Mouse (Mus musculus) testis, postnatal 14 days (tissue): Measurements from ENCODE around the gene Anapc2.
"Not testable (repeated sequence)": the region's sequence is repeated elsewhere in the genome, so short reads cannot be mapped to it uniquely, and the experiment has no call there.

ENCODE experiments used
- DNase-seq: peaks from one replicate; pipeline ENCODE4 v3.0.0; 2021; ENCODE audit warnings: low spot score

Anapc2 gene

DNA sequence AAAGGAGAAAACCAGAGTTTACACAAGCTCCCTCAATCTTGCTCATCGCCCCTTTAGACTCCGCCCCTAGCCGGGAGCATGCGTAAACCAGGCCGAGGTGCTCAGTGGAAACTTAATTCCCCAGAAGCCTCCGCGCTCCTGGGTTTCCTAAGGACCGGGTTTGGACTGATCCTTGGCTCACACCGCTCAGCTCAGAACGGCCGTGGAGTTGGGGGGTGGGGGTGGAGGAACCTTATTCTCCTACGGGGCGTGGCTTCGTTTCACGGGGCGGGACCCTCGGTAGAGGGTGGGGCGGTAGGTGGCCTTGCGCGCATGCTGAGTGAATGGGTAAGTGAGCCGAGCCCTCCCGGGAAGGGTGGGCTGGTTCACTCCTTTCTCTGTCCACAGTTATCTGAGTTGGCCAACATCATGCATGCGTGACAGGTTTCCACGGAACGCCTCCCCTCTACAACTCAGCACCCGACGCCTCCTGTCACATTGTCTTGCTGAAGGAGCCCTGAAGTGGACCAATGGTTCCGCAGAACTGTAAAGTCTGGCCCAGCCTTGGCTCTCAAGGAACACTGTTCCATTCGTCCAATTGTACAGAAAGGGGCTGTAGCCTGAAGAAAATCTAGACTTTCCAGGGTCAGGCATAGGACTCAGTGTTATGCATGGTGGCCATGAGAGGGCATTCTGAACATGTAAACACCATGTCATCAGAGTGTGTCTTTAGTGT is 31.4 kb upstream of the Anapc2 start:
- peak; percentile 76 for DNase-seq

DNA sequence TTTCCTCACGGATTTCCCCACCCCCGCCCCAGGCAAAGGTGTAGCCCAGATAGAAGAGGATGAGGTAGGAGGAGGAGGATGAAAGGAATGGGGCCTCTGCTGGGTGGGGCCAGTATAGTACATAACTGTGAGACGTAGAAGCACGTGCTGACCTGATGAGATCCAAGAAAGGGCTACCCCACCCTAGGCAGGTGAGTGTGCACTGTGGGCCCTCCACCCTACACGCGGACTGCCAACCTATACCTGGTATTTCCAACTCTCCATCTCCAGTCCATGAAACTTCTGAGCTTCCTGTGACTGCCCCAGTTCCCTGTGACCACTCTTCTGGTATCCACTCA is 30.9 kb upstream of the Anapc2 start:
- DNase-seq, result no peak

DNA sequence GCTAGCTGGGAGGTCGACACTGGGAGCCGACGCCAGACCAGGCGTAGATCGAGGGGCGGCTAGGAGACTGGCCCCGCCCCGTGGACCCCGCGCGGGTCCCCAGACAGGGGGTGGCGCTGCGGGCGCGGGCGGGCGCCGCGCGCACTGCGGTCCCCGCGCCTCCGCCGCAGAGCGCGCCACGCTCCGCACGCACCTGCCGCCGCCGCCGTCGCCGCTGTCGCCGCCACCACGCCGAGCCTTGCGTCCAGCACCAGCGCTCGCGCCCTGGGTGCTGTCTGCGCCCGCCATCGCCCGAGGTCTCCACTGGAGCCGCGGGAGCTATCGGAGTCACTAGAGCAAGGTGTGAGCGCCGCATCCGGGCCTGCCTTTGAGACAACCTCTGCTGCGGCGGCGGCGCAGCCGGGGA is 30.2 kb upstream of the Anapc2 start, which contains the start of the genes Rnf208 and Cysrt1:
Gene Rnf208 (plus strand): TSS at position 155 of the 406 bp plus-strand sequence.
Gene Cysrt1 (minus strand): TSS at position 352 of the 406 bp plus-strand sequence.
- DNase-seq, result no peak

DNA sequence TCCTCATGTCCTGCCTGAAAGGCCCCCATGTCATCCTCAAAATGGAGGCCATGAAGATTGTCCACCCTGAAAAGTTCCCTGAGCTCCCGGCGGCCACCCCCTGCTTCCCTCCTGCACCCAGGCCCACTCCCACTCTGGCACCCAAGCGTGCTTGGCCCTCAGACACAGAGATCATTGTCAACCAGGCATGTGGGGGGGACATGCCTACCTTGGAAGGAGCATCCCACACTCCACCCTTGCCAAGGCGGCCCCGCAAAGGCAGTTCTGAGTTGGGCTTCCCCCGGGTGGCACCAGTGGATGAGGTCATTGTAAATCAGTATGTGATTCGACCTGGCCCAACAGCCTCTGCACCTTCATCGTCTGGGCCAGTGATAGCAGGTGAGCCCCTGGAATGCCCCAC is 28.9 kb upstream of the Anapc2 start:
- peak; percentile 60 for DNase-seq

DNA sequence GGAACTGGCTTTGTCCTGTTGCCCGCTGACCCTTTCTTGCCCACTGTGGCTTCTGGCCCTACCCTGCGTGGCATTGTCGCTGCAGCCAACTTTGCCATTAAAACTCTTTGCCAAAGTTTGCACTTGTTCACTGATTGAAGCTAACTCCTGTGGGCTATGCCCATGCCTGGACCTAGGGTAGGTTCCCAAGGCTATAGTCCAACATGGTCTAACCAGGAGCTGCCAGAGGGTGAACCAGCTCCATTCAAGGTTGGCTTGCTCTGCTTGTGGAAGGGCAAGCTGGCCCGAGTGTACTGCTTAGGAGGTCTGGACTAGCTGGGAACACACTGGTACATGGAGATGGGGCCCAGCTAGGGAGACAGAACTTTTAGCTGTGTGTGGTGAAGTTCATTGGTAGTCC is 28.1 kb upstream of the Anapc2 start:
- no peak for DNase-seq

DNA sequence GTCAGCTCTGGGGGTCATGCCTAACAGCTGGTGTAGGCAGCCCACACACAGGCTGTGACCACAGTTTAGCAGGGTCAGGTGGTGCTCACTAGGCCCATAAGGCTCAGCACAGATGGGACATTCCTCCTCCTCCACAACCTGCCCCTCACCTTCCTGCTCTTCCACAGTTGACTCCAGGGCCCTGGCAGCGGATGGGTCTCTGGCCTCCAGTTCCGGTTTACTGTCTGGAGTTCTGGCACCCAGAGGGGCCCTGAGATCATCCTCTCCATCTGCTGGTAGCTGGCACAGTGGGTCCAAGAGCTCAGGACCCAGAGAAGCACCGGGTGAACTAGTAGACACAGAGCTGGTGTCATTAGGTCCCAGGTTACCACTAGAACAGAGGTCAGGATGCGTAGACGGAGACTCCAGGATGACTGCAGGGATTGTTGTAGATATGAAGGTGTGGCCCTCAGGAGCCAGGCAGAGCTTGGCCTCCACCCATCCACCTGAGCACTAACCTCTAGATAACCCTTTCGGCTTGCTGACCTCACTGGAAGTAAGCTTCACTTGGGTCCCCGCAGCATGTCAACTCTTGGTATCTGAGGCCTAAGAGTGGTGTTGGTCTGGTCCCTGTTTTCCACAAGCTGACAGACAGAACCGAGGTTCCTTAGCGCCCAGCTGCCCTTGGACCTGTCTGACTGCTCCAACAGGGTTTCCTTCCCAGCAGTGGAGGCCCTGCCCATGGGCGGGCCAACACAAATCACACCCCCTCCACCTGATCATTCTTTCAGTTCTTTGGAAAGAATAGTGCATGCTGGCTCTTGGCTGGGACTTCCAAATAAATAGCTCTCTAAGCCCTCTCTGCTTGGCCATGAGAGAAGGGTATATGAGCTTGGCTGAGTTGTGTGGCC is 25.9 kb upstream of the Anapc2 start, which contains the start of gene AL732309.1:
Gene AL732309.1 (minus strand): TSS at position 681 of the 890 bp plus-strand sequence.
- no peak for DNase-seq

DNA sequence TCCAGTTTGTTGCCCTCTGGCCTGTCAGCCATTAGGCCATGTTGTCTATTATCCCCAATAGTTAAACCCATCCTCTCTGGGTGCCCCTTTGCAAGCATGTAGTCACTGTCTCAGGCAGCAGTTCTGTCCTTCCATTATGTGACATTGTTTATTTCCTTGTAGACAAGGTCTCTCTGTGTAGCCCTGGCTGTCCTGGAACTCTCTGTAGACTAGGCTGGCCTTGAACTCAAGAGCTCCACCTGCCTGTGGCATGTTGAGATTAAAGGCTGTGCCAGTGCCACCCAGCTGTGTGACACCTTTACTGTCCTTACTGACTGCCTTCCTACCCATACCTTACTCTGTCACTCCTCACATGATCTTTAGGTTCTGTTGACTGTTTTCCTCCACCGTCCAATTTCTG is 19.9 kb upstream of the Anapc2 start:
- DNase-seq, result no peak

DNA sequence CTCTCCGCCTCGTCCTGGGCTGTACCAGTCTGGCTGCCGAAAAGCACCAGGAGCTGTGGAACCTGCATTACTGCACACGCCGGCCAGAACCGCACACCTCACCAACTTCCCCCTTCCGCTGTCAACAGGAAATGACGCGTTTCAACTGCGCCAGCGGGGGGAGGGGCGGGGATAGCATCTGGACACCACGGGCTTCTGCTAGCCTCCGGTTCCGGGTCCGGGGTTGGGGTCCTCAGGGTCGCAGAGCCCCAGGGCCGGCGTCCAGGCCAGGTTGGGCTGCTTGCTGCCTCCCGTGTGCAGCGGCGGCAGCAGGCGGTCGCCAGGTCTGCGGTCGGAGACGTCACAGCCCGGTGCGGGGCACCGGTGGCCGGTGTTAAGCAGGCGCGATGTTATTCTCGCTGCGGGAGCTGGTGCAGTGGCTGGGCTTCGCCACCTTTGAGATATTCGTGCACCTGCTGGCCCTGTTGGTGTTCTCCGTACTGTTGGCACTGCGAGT is 16.9 kb upstream of the Anapc2 start, which contains the start of gene Tmem203:
Gene Tmem203 (plus strand): TSS at position 156 of the 496 bp plus-strand sequence.
- DNase-seq, result peak; percentile 89

DNA sequence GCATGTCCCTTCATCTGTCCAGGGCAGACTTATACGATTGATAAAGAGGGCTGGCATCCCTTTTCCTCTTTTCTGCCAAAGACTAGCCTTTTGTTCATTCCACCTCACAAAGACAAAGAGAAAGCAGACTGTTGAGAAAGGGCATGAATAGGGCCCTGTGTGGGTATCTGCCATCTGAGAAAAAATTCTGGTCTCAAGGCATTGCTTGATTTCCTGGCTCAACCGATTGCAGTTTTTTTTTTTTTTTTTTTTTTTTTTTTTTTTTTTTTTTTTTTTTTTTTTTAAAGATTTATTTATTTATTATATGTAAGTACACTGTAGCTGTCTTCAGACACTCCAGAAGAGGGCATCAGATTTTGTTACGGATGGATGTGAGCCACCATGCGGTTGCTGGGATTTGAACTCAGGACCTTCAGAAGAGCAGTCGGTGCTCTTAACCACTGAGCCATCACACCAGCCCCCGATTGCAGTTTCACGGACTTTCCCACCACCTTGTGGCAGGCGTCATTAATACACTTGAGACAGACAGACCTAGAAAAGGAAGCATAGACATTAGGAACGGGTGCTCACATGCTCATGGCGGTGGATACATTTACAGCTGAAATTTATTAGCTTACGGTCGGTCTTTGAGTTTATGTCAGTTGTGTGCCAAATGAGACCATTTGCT is 15.7 kb upstream of the Anapc2 start:
- not testable (repeated sequence) for DNase-seq

DNA sequence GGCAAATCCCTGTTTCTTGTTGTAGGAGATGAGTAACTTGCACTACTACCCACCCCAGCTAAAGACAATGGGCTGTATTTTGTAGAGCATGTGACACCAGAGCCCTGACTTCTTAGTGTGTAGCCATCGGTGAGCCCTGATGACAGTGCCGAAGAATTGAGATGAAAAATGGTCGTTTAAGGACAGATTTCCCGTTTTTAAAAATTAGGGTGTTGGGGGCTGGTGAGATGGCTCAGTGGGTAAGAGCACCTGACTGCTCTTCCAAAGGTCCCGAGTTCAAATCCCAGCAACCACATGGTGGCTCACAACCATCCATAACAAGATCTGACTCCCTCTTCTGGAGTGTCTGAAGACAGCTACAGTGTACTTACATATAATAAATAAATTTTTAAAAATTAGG is 15.0 kb upstream of the Anapc2 start:
- DNase-seq, result not testable (repeated sequence)

DNA sequence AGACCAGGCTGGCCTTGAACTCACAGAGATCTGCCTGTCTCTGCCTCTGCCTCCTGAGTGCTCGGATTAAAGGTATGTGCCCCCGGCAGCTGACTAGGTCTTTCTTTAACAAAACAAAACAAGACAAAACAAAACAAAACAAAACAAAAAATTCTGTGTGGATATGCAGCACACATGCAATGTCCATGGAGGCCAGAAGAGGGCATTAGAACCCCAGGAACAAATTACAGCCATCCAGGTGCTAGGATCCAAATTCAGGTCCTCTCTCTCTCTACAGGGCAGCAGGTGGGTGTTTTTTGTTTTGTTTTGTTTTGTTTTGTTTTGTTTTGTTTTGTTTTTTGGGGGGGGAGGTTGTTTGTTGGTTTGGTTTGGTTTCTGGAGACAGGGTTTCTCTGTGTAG is 13.4 kb upstream of the Anapc2 start:
- no peak for DNase-seq

DNA sequence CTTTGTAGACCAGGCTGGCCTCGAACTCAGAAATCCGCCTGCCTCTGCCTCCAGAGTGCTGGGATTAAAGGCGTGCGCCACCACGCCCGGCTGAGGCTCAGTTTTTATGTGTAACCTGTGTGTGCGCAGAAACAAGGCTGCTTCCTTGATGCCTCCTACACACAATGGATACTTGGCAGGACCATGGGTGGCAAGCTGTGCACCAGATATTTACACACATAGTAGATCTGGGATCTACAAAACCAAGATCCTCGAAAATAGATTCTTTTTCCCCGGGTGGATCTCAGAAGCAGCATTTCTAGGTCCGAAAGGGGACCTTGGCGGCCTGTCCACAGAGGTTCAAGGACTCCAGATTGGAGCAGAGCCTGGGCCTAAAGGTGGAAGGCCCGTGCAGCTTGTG is 10.4 kb upstream of the Anapc2 start:
- DNase-seq, result no peak

DNA sequence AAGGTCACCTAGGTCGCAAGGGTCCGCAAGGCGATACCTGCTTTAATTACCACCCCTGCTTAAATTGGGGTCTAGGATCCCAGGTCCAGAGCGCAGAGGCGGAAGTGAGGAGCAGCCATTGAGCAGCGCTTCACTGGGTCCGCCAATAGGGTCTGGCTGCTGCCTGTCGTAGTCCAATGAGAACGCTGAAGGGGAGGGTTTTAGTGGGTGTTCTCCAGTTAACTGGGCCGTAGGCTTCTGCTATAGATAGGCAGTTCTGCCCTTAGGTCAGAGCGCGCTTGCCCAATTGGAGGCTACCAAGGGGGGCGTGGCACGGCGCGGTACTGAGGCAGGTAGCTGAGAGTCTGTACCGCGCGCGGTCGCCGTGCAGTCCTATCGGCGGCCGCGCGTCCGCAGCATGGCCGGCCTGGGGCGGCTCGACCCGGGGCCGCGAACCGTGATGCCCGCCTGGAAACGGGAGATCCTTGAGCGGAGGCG is 9.9 kb upstream of the Anapc2 start, which contains the start of gene Tprn:
Gene Tprn (plus strand): TSS at position 328 of the 477 bp plus-strand sequence.
- DNase-seq, result peak; percentile 96

DNA sequence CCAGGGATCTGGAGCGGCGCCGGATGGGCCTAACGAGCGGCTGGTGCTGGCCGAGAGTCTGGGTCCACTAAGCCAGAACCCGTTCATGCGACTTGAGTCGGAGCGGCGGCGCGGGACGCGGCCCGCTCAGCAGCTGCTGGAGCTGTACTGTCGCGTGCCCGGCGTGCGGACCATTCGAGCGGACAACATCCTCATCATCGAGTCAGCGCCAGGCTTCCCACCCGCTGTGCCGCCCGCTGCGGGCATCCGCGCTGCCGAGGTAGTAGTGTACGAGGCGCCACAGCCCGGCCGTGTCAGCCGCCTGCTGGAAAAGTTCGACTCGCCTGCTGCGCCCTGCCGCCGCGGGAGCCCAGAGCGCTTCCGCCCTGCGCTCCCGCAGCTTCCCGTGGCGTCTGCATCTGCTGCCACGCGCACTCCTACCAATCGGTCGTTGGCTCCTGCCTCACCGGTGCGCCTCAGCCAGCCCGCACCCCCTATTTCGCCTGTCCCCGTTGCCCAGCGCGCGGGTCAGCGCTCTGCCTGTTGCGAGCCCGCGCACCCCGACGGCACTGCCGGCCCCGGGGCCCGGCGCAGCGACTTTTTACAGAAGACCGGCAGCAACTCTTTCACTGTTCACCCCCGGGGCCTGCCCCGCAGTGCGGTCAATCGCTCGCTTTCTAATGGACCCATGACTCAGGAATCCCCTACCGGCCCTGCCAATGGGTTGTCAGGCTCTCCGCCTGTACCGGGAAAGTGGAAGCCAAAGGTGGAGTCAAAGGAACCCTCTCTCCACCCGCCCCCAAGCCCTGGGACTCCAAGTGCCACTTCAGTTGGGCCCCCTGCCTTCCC is 9.3 kb upstream of the Anapc2 start:
- peak; percentile 46 for DNase-seq

DNA sequence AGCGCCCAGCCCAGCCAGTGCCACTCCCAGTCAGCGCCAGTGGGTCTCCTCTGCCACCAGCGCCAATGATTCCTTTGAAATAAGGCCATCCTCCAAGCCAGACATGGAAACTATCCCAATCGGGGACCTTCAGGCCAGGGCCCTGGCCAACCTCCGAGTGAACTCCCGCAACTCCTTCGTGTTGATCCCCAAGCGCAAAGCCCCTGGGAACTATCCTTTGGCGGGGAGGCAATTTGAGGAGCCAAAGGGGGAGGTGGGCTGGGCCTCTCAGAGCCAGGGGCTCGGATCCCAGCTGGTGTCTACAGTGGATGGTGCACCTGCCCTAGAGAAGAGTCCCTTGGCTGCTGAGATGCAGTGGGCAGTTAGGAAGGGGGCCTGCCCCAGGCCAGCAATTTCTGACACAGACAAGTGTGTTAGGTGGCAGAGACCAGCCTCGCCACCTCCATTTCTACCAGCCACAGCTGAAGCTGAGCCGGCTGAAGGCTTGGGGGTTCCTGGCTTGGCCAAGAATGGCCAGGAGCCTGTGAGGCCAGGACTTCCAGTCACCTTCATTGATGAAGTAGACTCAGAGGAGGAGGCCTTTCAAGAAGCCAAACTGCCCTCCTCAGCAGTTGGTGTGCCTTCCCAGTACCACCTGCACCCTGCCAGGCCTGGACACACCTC is 8.5 kb upstream of the Anapc2 start:
- DNase-seq, result no peak

DNA sequence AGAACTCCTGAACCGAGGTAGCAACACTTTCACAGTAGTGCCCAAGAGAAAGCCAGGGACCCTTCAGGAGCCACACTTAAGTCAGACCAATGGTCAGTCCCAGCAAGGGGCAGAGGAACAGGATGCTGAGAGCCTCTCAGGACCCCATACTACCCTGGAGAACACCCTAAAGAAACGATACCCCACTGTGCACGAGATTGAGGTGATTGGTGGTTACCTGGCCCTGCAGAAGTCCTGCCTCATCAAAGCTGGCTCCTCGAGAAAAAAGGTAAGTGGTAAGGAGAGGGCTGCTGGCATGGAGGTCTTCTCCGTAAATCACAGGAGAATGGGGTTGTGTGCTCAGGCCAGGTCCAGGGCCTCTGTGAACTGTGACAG is 8.0 kb upstream of the Anapc2 start:
- no peak for DNase-seq

DNA sequence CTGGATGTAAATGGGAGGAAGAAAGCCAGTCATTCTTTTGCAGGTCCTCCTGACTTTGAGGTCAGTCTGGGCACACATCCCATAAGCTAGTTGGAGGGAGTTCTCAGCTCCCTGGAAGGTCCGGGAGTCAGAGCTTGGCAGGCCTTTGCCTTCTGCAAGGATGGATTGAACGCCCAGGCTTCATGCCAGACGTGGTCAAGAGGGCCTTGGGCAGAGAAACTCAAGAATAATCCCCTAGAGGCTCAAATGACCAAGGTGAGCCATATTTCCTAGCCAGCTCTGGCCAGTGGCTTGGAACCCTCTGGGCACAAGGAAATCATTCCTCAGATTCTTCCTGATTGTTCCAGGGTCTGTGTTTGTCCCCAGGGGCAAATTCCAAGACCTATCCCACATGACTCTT is 7.4 kb upstream of the Anapc2 start:
- no peak for DNase-seq

DNA sequence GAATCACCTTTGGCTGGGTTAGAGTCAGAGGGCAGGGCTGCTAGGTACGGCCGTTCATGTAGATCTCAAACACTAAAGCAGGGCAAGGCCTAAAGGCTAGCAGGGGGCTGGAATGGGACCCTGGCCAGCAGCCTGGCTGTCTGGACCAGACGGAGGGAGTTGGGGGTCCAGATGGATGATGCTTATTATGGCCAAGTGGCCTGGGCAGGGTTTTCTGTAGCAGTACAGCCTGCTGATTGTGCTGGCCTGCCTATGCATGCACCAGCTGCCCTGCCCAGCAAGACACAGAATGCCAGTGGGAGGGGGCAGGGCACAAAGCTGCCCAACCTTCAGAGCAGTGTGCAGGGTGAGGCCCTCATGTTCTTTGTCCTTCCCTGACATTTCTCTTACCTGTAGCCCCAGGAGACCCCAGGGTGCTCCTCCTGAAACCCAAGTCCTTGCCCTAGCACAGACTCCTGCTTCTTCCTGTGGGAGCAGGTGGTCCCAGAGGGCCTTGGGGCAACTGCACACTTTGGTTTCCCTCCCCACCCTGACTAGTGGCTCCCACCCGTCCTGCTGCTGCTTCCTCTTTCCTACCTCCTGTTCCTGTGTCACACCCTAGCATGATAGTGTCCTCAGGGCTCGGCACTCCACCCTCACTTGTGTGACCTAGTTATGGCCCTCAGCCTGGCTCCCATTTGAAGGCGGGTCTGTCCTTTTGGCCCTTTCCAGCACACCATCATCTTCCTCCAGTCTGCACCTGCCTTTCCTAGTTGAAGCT is 6.2 kb upstream of the Anapc2 start:
- DNase-seq, result no peak

DNA sequence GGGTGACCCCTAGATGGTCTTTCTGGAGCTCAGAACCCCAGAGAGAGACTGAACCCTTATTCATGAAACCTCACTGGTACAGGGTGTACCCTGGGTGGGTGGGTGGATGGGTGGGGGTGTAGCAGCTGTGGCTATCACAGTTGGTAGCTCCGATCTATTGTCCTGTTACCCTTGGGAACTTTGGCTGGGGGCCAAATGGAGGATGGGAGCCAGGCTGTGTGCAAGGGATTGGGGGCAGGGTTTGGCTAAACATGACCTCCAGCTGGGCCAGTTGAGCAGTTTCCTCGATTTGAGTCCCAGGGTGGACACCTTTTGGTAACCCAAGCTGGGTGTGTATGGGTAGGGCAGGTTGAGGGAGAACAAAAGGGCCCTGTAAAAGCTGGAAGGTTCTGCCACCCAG is 5.6 kb upstream of the Anapc2 start:
- no peak for DNase-seq

DNA sequence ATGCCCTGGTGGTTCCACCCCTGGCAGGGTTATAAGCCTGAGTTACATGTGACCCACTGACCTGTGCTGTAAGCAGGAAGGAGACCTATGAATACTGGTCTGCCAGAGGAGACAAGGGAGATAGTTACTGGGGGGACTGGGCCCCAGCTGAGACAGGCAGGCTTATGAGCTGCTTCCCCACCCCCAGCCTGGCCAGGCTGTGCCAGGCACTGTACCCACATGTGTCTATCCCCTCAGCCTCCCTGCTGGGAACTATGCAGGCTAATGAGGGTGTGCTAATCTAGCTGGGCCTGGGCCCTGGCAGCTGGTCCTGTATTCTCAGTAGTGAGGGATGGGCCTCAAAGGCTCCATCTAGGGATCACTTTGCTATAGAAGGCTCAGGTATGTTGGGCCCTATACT is 5.0 kb upstream of the Anapc2 start:
- DNase-seq, result no peak
